Mouse (Mus musculus): ENCODE results near the gene Pom121l2.

GRCm38 (mm10) chr13:21944926-21945740, 35.9 kb upstream of the Pom121l2 start, which contains the start of gene Zfp184:
- TF ChIP-seq CTCF (IDR thresholded peaks at IDR 0.05; ENCODE audit: control insufficient read depth, insufficient read depth, insufficient read length) (no peak), MAX (IDR thresholded peaks at IDR 0.05) (no peak), MYOD1 (IDR thresholded peaks at IDR 0.05; ENCODE audit: control insufficient read depth, insufficient read length, low read depth) (no peak)
